In genomic region chr3:154183957-154184356, GRCm38 (mm10) we compare ENCODE assay signal across 21 mouse cellular contexts.
A peak's percentile ranks its signal among the peaks of the same experiment; 100 is the strongest.
DNase-seq lines count a peak whose midpoint lies in the region; ATAC-seq and TF ChIP-seq lines count a peak whose summit lies in the region.
"Had no signal": no experiment of that assay in that cellular context is flagged by ENCODE, and none has a peak within 500 bp of the region (broad histone marks: within the 10 kb centered on the region; RNA-seq: fewer than 3 reads in every experiment).

No protein-coding gene starts in this region.

- H3K36me3 ChIP-seq in forebrain, postnatal 0 days (ENCODE audit: insufficient read depth): no peaks in the 10 kb centered on the region
- no peaks in the 10 kb centered on the region for H3K36me3 ChIP-seq in hindbrain, embryonic 13.5 days
- H3K36me3 ChIP-seq: embryonic facial prominence, embryonic 12.5 days; heart, embryonic 13.5 days; hindbrain, embryonic 12.5 days had no signal

- no peaks in the 10 kb centered on the region for H3K27me3 ChIP-seq in forebrain, postnatal 0 days (ENCODE audit: insufficient read depth, low read length)
- no peaks in the 10 kb centered on the region for H3K27me3 ChIP-seq in hindbrain, embryonic 13.5 days
- H3K27me3 ChIP-seq: embryonic facial prominence, embryonic 12.5 days; heart, embryonic 13.5 days; hindbrain, embryonic 12.5 days had no signal

- TF ChIP-seq POLR2A in brain, embryonic 14.5 days (IDR thresholded peaks at IDR 0.05; ENCODE audit: borderline replicate concordance, extremely low read depth, insufficient read depth, insufficient read length, poor library complexity, severe bottlenecking): no peak

- WGBS in forebrain, postnatal 0 days: 75% methylated on average over 9 of the region's 9 CpGs
- WGBS in hindbrain, embryonic 13.5 days: 85% methylated on average over 9 of the region's 9 CpGs

- no peak overlapping the region for H3K4me3 ChIP-seq in forebrain, postnatal 0 days (ENCODE audit: low read depth, low read length)
- no peak overlapping the region for H3K4me3 ChIP-seq in hindbrain, embryonic 13.5 days
- H3K4me3 ChIP-seq: embryonic facial prominence, embryonic 12.5 days; gastrocnemius, adult 2 months; heart, embryonic 13.5 days; hindbrain, embryonic 12.5 days had no signal

- peak; percentile 47 for ATAC-seq in frontal cortex, adult (ENCODE audit: low TSS enrichment)
- peak; percentile 69 for ATAC-seq in forebrain, postnatal 0 days
- no peak for ATAC-seq in hindbrain, embryonic 13.5 days (ENCODE audit: low FRiP score)
- ATAC-seq: hindbrain, postnatal 0 days had no signal

- H3K4me1 ChIP-seq in forebrain, postnatal 0 days (ENCODE audit: insufficient read depth): no peaks in the 10 kb centered on the region
- H3K4me1 ChIP-seq in hindbrain, embryonic 13.5 days (replicated peaks): 0 out of 2 replicates have a peak, but pooled peaks cover 4% of the 10 kb centered on the region
- H3K4me1 ChIP-seq: heart, embryonic 13.5 days had no signal

- DNase-seq in frontal cortex, postnatal 25 days (ENCODE audit: low spot score in 2 of 2): no peak
- DNase-seq in brain, adult 2 months (ENCODE audit: low read depth, low spot score): peak; percentile 35
- DNase-seq in brain, embryonic 14.5 days (ENCODE audit: low read depth): peak; percentile 53
- no peak for DNase-seq in forebrain, postnatal 0 days
- DNase-seq in urinary bladder, adult 18-20 months (ENCODE audit: low spot score in 2 of 2): no peak
- DNase-seq: adrenal gland, adult 2 months; adrenal gland, postnatal 25 days; cerebellum, adult 11 months; cerebellum, adult 8-10 months; cerebellum, postnatal 14 days; embryo, embryonic 11 days; gastrocnemius, adult 2 months; gastrocnemius, postnatal 25 days; heart, postnatal 36 days; kidney, adult 11 months had no signal

- no peak overlapping the region for H3K9ac ChIP-seq in forebrain, postnatal 0 days
- no peak overlapping the region for H3K9ac ChIP-seq in hindbrain, embryonic 13.5 days
- H3K9ac ChIP-seq: embryonic facial prominence, embryonic 12.5 days; heart, embryonic 13.5 days; hindbrain, embryonic 12.5 days had no signal

- peak overlapping the region; percentile 62; the same call in 1 of the 2 replicates for H3K27ac ChIP-seq in forebrain, postnatal 0 days (ENCODE audit: low read depth, low read length)
- H3K27ac ChIP-seq in hindbrain, embryonic 13.5 days: no peak overlapping the region
- H3K27ac ChIP-seq: embryonic facial prominence, embryonic 12.5 days; gastrocnemius, adult 2 months; heart, embryonic 13.5 days; hindbrain, embryonic 12.5 days; hindbrain, postnatal 0 days had no signal

- H3K9me3 ChIP-seq in forebrain, postnatal 0 days (ENCODE audit: low read length): no peaks in the 10 kb centered on the region
- no peaks in the 10 kb centered on the region for H3K9me3 ChIP-seq in hindbrain, embryonic 13.5 days
- H3K9me3 ChIP-seq: embryonic facial prominence, embryonic 12.5 days; heart, embryonic 13.5 days; hindbrain, embryonic 12.5 days had no signal

- H3K4me2 ChIP-seq in forebrain, postnatal 0 days (ENCODE audit: low read depth): no peak overlapping the region
- H3K4me2 ChIP-seq in hindbrain, embryonic 13.5 days: no peak overlapping the region
- H3K4me2 ChIP-seq: embryonic facial prominence, embryonic 12.5 days; heart, embryonic 13.5 days; hindbrain, embryonic 12.5 days had no signal

- no peak for TF ChIP-seq CTCF in brain, embryonic 14.5 days (IDR thresholded peaks at IDR 0.05; ENCODE audit: borderline replicate concordance, extremely low read depth, insufficient read depth, insufficient read length)
- TF ChIP-seq CTCF in forebrain, postnatal 0 days (IDR thresholded peaks at IDR 0.05; ENCODE audit: low read depth): no peak

Comparison
In these comparisons a context has a peak if more than half of its experiments do, and no peak if none do; other contexts are left out.
1. DNase-seq: peak in brain, adult 2 months (single experiment) and brain, embryonic 14.5 days (single experiment); none in frontal cortex, postnatal 25 days (0 of 2), forebrain, postnatal 0 days (single experiment) and urinary bladder, adult 18-20 months (0 of 2).